Mouse (Mus musculus) intestine, embryonic 16.5 days (tissue): ENCODE measurements at regions not wholly inside any gene's neighbourhood (a gene's known extent, or its start where the extent isn't known, plus 50 kb on each side); places are given as distances from the start of the nearest gene placed in this dataset.

Source experiments
- ATAC-seq: fragments of 200-750 bp; cut with Nextera tagmentation; 2 replicates; pipeline ENCODE4 v1.8.0; 2017; ENCODE audit warnings: moderate TSS enrichment, moderate library complexity
- H3K27ac ChIP-seq: fragments of 300-500 bp; sonication (generic); 2 replicates; pipeline ENCODE4 v1.5.1; 2014; ENCODE audit warnings: mild to moderate bottlenecking, low read length
- H3K27me3 ChIP-seq: fragments of 300-500 bp; sonication (generic); replicated peaks from 2 replicates; pipeline ENCODE4 v1.6.1; 2014; ENCODE audit warnings: low read length, control low read depth, mixed read lengths; ENCODE audit not compliant: control insufficient read depth, insufficient read depth
- H3K36me3 ChIP-seq: fragments of 300-500 bp; sonication (generic); 2 replicates; pipeline ENCODE4 v1.6.1; 2014; ENCODE audit warnings: low read length, control low read depth; ENCODE audit not compliant: control insufficient read depth, insufficient read depth
- H3K4me1 ChIP-seq: fragments of 300-500 bp; sonication (generic); 2 replicates; pipeline ENCODE4 v1.6.1; 2014; ENCODE audit warnings: low read length, control low read depth, mixed read lengths; ENCODE audit not compliant: control insufficient read depth, insufficient read depth
- H3K4me2 ChIP-seq: fragments of 300-500 bp; sonication (generic); 2 replicates; pipeline ENCODE4 v1.6.1; 2014; ENCODE audit warnings: low read depth, low read length, control low read depth
- H3K4me3 ChIP-seq: fragments of 300-500 bp; sonication (generic); 2 replicates; pipeline ENCODE4 v1.5.1; 2014; ENCODE audit warnings: mild to moderate bottlenecking, low read length
- H3K9ac ChIP-seq: fragments of 300-500 bp; sonication (generic); 2 replicates; pipeline ENCODE4 v1.6.1; 2014; ENCODE audit warnings: low read depth, low read length
- H3K9me3 ChIP-seq: fragments of 300-500 bp; sonication (generic); 2 replicates; pipeline ENCODE4 v1.6.1; 2016; ENCODE audit warnings: low read length, control low read depth; ENCODE audit not compliant: control insufficient read depth
- WGBS: fragments of 180-500 bp; shearing (Covaris S2); extraction: QIAGEN DNeasy Blood & Tissue Kit; methylation state at CpG from one replicate; pipeline ENCODE4 v1.1.7; 2014; 5-methylcytosine and 5-hydroxymethylcytosine counted together

GRCm38 (mm10) chr13:37606250-37606649 lies 171.9 kb upstream of the Rreb1 start:
- H3K36me3 ChIP-seq, result no peaks in the 10 kb centered on the region
- no peaks in the 10 kb centered on the region for H3K4me1 ChIP-seq
- no peaks in the 10 kb centered on the region for H3K9me3 ChIP-seq
- H3K27me3 ChIP-seq, result no peaks in the 10 kb centered on the region
- H3K4me3 ChIP-seq, result no peak overlapping the region
- WGBS, result 88% methylated on average over 5 of the region's 5 CpGs
- H3K9ac ChIP-seq, result no peak overlapping the region
- H3K4me2 ChIP-seq, result no peak overlapping the region
- no peak for ATAC-seq
- no peak overlapping the region for H3K27ac ChIP-seq

GRCm38 (mm10) chr13:37609085-37609484 lies 169.1 kb upstream of the Rreb1 start:
- Histone ChIP-seq H3K27ac (no peak overlapping the region), H3K9ac (no peak overlapping the region), H3K27me3 (no peaks in the 10 kb centered on the region), H3K36me3 (no peaks in the 10 kb centered on the region), H3K4me2 (no peak overlapping the region), H3K4me1 (no peaks in the 10 kb centered on the region), H3K4me3 (no peak overlapping the region), H3K9me3 (no peaks in the 10 kb centered on the region)
- WGBS, result 74% methylated on average over 5 of the region's 5 CpGs
- no peak for ATAC-seq

GRCm38 (mm10) chr13:37611387-37611786 lies 166.8 kb upstream of the Rreb1 start:
- H3K4me1 ChIP-seq, result no peaks in the 10 kb centered on the region
- WGBS, result 82% methylated on average over 3 of the region's 3 CpGs
- H3K4me2 ChIP-seq, result no peak overlapping the region
- no peaks in the 10 kb centered on the region for H3K36me3 ChIP-seq
- ATAC-seq, result no peak
- H3K9me3 ChIP-seq, result no peaks in the 10 kb centered on the region
- no peak overlapping the region for H3K9ac ChIP-seq
- H3K4me3 ChIP-seq, result no peak overlapping the region
- no peak overlapping the region for H3K27ac ChIP-seq
- H3K27me3 ChIP-seq, result no peaks in the 10 kb centered on the region

GRCm38 (mm10) chr13:37617015-37617414 lies 161.2 kb upstream of the Rreb1 start:
- Histone ChIP-seq H3K9ac (no peak overlapping the region), H3K4me2 (no peak overlapping the region), H3K27ac (no peak overlapping the region), H3K27me3 (no peaks in the 10 kb centered on the region), H3K36me3 (no peaks in the 10 kb centered on the region), H3K4me1 (peaks cover 8% of the 10 kb centered on the region), H3K9me3 (no peaks in the 10 kb centered on the region), H3K4me3 (no peak overlapping the region)
- no peak for ATAC-seq
- WGBS, result 81% methylated on average over 4 of the region's 4 CpGs

- peak overlapping the region; percentile 46; the same call in 1 of the 2 replicates for H3K9ac ChIP-seq
- H3K4me1 ChIP-seq, result peaks cover 8% of the 10 kb centered on the region
- peak overlapping the region; percentile 43 for H3K27ac ChIP-seq
- H3K4me3 ChIP-seq, result no peak overlapping the region
- H3K36me3 ChIP-seq, result no peaks in the 10 kb centered on the region
- H3K9me3 ChIP-seq, result no peaks in the 10 kb centered on the region
- H3K4me2 ChIP-seq, result no peak overlapping the region
- peak; percentile 79 for ATAC-seq
- 53% methylated on average over 11 of the region's 11 CpGs for WGBS
- H3K27me3 ChIP-seq, result no peaks in the 10 kb centered on the region
Observed at GRCm38 (mm10) chr13:37619841-37620725, 158.1 kb upstream of the Rreb1 start.

GRCm38 (mm10) chr13:37621319-37622050 lies 156.7 kb upstream of the Rreb1 start:
- Histone ChIP-seq H3K36me3 (no peaks in the 10 kb centered on the region), H3K4me3 (no peak overlapping the region), H3K9ac (no peak overlapping the region), H3K4me2 (no peak overlapping the region), H3K27me3 (no peaks in the 10 kb centered on the region), H3K4me1 (peaks cover 8% of the 10 kb centered on the region), H3K9me3 (no peaks in the 10 kb centered on the region), H3K27ac (no peak overlapping the region)
- ATAC-seq, result no peak
- whole genome bisulfite sequencing, result 86% methylated on average over 5 of the region's 5 CpGs

GRCm38 (mm10) chr13:37622366-37623088 lies 155.7 kb upstream of the Rreb1 start:
- Histone ChIP-seq H3K27me3 (no peaks in the 10 kb centered on the region), H3K9ac (no peak overlapping the region), H3K27ac (no peak overlapping the region), H3K36me3 (no peaks in the 10 kb centered on the region), H3K4me1 (peaks cover 8% of the 10 kb centered on the region), H3K4me2 (no peak overlapping the region), H3K9me3 (no peaks in the 10 kb centered on the region), H3K4me3 (no peak overlapping the region)
- no peak for ATAC-seq
- WGBS, result 70% methylated on average over 6 of the region's 6 CpGs

- no peaks in the 10 kb centered on the region for H3K36me3 ChIP-seq
- no peaks in the 10 kb centered on the region for H3K9me3 ChIP-seq
- no peaks in the 10 kb centered on the region for H3K27me3 ChIP-seq
- H3K4me3 ChIP-seq, result no peak overlapping the region
- WGBS, result 52% methylated on average over 1 of the region's 1 CpGs
- H3K4me2 ChIP-seq, result no peak overlapping the region
- no peak for ATAC-seq
- peaks cover 8% of the 10 kb centered on the region for H3K4me1 ChIP-seq
- no peak overlapping the region for H3K9ac ChIP-seq
- no peak overlapping the region for H3K27ac ChIP-seq
Observed at GRCm38 (mm10) chr13:37624741-37625140, 153.5 kb upstream of the Rreb1 start.

GRCm38 (mm10) chr13:37625532-37626235 lies 152.5 kb upstream of the Rreb1 start:
- no peak overlapping the region for H3K4me3 ChIP-seq
- H3K9me3 ChIP-seq, result no peaks in the 10 kb centered on the region
- H3K9ac ChIP-seq, result no peak overlapping the region
- no peaks in the 10 kb centered on the region for H3K36me3 ChIP-seq
- ATAC-seq, result no peak
- no peak overlapping the region for H3K27ac ChIP-seq
- no peaks in the 10 kb centered on the region for H3K4me1 ChIP-seq
- H3K27me3 ChIP-seq, result no peaks in the 10 kb centered on the region
- H3K4me2 ChIP-seq, result no peak overlapping the region
- 88% methylated on average over 13 of the region's 13 CpGs for WGBS
